Mouse (Mus musculus): ENCODE measurements around the gene Gm10112.

Gm10112 gene

DNA sequence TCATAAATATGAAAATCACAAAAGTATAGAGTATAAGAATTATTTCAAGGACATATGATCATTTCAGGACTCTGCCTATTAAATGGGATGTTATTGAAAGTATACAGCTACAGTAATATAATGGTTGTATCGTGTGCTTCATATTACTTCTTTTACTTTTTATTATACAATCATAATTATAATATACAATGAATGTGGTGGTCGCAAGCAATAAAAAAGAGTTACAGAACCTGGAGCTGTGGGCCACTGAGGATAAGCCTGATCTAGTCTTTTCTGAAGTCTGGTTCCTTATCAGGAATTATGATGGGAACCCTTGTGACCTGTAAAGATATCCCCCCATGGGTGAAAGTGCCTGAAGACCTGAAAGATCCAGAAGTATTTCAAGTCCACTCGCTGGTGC is at the start of gene Gm10112:
TSS of gene Gm10112 (plus strand) at position 301 of the 400 bp plus-strand sequence.
- TF ChIP-seq GATA4 (IDR thresholded peaks at IDR 0.05; ENCODE audit: insufficient replicate concordance, low read length) = no peak

DNA sequence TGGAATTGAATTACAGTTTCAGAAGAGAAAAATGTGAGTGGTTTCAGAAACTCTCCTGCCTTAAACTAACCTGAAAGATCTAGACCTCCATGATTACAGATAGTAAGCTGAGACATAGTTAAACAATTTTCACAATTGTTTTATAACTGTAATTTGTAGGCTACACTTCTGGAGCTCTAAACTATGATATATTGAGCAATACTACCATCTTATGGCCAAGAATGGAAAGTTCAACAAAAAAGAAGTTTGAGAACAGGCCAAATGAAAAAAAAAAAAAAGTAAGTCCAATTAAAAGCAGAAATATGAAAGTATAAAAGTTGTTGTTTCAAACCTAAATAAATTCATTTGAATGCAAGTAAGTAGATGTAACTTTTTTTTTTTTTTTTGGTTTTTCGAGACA is 21.4 kb downstream of the Gm10112 start:
- TF ChIP-seq GATA4 (IDR thresholded peaks at IDR 0.05; ENCODE audit: insufficient replicate concordance, low read length) = no peak

DNA sequence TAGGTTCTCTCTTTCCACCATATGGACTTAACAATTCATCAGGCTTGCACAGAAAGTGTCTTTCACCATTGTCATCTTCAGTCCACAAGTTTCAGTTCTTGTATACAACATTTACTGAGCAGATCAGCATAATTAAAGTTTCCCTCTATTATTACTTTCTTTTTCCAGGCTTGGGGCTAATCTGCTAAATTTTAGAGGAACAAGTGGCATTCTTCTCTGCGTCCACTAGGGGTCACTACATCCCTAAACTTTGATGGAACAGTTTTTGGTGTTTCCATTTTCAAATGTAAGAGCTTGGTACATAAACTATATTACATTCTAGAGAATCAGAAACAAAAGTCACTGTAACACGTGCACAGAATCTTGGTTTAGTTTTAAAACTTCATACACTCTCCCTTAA is 28.2 kb downstream of the Gm10112 start:
- no peak for TF ChIP-seq GATA4 (IDR thresholded peaks at IDR 0.05; ENCODE audit: insufficient replicate concordance, low read length)

DNA sequence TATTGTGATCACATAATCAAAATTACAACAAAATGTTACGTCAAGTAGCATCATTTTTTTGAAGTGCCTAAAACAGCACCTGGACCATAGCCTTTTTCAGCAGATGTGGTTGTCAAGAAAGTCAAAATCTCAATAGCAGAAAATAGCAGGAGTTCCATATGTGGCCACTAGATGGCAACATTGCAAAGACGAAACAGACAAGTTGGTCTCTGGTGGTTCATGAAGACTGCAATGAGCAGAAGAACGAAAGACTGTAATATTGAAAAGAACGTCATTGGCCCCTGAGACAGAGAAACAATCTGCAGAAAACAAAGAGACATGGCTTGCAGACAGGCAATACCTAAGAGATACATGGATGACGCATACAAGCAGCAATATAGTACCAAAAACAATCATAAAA is 42.1 kb downstream of the Gm10112 start:
- no peak for TF ChIP-seq GATA4 (IDR thresholded peaks at IDR 0.05; ENCODE audit: insufficient replicate concordance, low read length)
